Mouse (Mus musculus) liver, adult 2 months (tissue): ENCODE results near the gene Cpa2.

Source experiments
- CTCF ChIP-seq: fragments of 200-500 bp; IDR thresholded peaks from 2 replicates; pipeline ENCODE4 v1.5.1; 2011; ENCODE audit warnings: low read depth, low read length, control low read depth
- POLR2A ChIP-seq: fragments of 200-500 bp; IDR thresholded peaks from 2 replicates; pipeline ENCODE4 v1.6.1; 2011; ENCODE audit warnings: low read length, control low read depth; ENCODE audit not compliant: insufficient read depth; ENCODE audit errors: extremely low read depth

GRCm38 (mm10) chr6:30551193-30551515 lies 9.8 kb downstream of the Cpa2 start:
- TF ChIP-seq CTCF: no peak
- TF ChIP-seq POLR2A: no peak
